Mouse (Mus musculus) CH12F3 (cell line): ENCODE data around the gene Ccdc151.

Experiments used
- in situ Hi-C: fragments of 300-500 bp; cut with MboI; formaldehyde crosslinking; loops from 2 replicates; pipeline ENCODE4 v1.14.3; 2020; ENCODE audit warnings: low sequenced_read_pairs

The Ccdc151 gene

GRCm38 (mm10) chr9:22002194-22003162, at the start of gene Ccdc151, which contains the start of gene Prkcsh:
TSS of gene Ccdc151 (minus strand) at chr9:22002634.
TSS of gene Prkcsh (plus strand) at chr9:22002806.
- in situ Hi-C loops: no loop called here

- in situ Hi-C loops: no loop called here
These were observed 49.5 kb upstream of the Ccdc151 start, which contains the start of gene Elavl3 for GRCm38 (mm10) chr9:22051958-22052254. TSS of gene Elavl3 (minus strand) at chr9:22052023.

- in situ Hi-C loops: no loop called here
These were observed 48.9 kb upstream of the Ccdc151 start for GRCm38 (mm10) chr9:22051161-22051957.

- in situ Hi-C loops: no loop called here
These were observed 48.0 kb upstream of the Ccdc151 start for GRCm38 (mm10) chr9:22050351-22050889.

- in situ Hi-C loops: no loop called here
These were observed 47.4 kb upstream of the Ccdc151 start for GRCm38 (mm10) chr9:22049721-22050270.

GRCm38 (mm10) chr9:22049315-22049714, 46.9 kb upstream of the Ccdc151 start:
- in situ Hi-C loops: no loop called here

GRCm38 (mm10) chr9:22047329-22047728, 44.9 kb upstream of the Ccdc151 start:
- in situ Hi-C loops: no loop called here

- in situ Hi-C loops: no loop called here
These were observed 39.4 kb upstream of the Ccdc151 start for GRCm38 (mm10) chr9:22041832-22042231.

- in situ Hi-C loops: no loop called here
These were observed 35.4 kb upstream of the Ccdc151 start for GRCm38 (mm10) chr9:22037826-22038225.

GRCm38 (mm10) chr9:22035300-22036044, 33.0 kb upstream of the Ccdc151 start:
- in situ Hi-C loops: no loop called here

- in situ Hi-C loops: no loop called here
These were observed 28.0 kb upstream of the Ccdc151 start for GRCm38 (mm10) chr9:22030386-22030785.

- in situ Hi-C loops: no loop called here
These were observed 26.0 kb upstream of the Ccdc151 start for GRCm38 (mm10) chr9:22028467-22028866.

- in situ Hi-C loops: no loop called here
These were observed 22.2 kb upstream of the Ccdc151 start for GRCm38 (mm10) chr9:22024592-22024991.

- in situ Hi-C loops: no loop called here
These were observed 14.9 kb upstream of the Ccdc151 start for GRCm38 (mm10) chr9:22017208-22017825.

- in situ Hi-C loops: no loop called here
These were observed 13.8 kb upstream of the Ccdc151 start for GRCm38 (mm10) chr9:22016245-22016644.

GRCm38 (mm10) chr9:22012731-22013130, 10.3 kb upstream of the Ccdc151 start:
- in situ Hi-C loops: no loop called here

GRCm38 (mm10) chr9:22011055-22011454, 8.6 kb upstream of the Ccdc151 start:
- in situ Hi-C loops: no loop called here

GRCm38 (mm10) chr9:22004546-22004945, 2.1 kb upstream of the Ccdc151 start:
- in situ Hi-C loops: no loop called here

GRCm38 (mm10) chr9:22003163-22003554, 725 bp upstream of the Ccdc151 start:
- in situ Hi-C loops: no loop called here

- in situ Hi-C loops: no loop called here
These were observed 801 bp downstream of the Ccdc151 start for GRCm38 (mm10) chr9:22001633-22002032.
